Mouse (Mus musculus): Measurements from ENCODE around the gene Cd209c.

The Cd209c gene

GRCm38 (mm10) chr8:3954646-3955045, at the start of gene Cd209c:
Gene Cd209c, minus strand, starts transcription at chr8:3954746.
- DNase-seq: no peak

GRCm38 (mm10) chr8:3994219-3994618, 39.7 kb upstream of the Cd209c start:
- DNase-seq: no peak

GRCm38 (mm10) chr8:3956037-3956436, 1.5 kb upstream of the Cd209c start:
- DNase-seq: peak; percentile 2 to 3

GRCm38 (mm10) chr8:3940023-3940422, 14.5 kb downstream of the Cd209c start:
- DNase-seq: no peak

GRCm38 (mm10) chr8:3926744-3927143, 27.8 kb downstream of the Cd209c start, which contains the start of gene Cd209b:
Gene Cd209b, minus strand, starts transcription at chr8:3926844.
- DNase-seq: no peak

Measured in cerebellum, adult 18-20 months (tissue).